Mouse (Mus musculus): ENCODE measurements around the gene Sytl1. TPM values are rescaled to one million over a fixed set of nuclear protein-coding genes. Genes with fewer than 3 reads are reported as not detected.

The Sytl1 gene
- polyA plus RNA-seq, 1 experiment from 2014 or later: 3.8 TPM

- Histone ChIP-seq H3K36me3 (peaks cover 43% of the 10 kb centered on the region), H3K9me3 (peaks cover 9% of the 10 kb centered on the region; the same call in 1 of the 2 replicates), H3K4me3 (replicated peaks) (no peak overlapping the region), H3K9ac (replicated peaks) (no peak overlapping the region), H3K4me2 (no peak overlapping the region; the same call in 1 of the 2 replicates), H3K27me3 (peaks cover 17% of the 10 kb centered on the region), H3K27ac (no peak overlapping the region), H3K4me1 (replicated peaks) (peaks cover 5% of the 10 kb centered on the region; the same call in 1 of the 2 replicates)
- WGBS: 63% methylated on average over 7 of the region's 7 CpGs
- no peak for ATAC-seq (ENCODE audit: insufficient number of reproducible peaks, insufficient read depth, low FRiP score, low TSS enrichment, low read depth)
These were observed 543 bp downstream of the Sytl1 start for GRCm38 (mm10) chr4:133262375-133262765.

GRCm38 (mm10) chr4:133261641-133262374 lies 1.1 kb downstream of the Sytl1 start:
- Histone ChIP-seq H3K4me2 (no peak overlapping the region; the same call in 1 of the 2 replicates), H3K27ac (no peak overlapping the region), H3K4me3 (replicated peaks) (no peak overlapping the region), H3K36me3 (peaks cover 37% of the 10 kb centered on the region), H3K4me1 (replicated peaks) (peaks cover 8% of the 10 kb centered on the region), H3K9me3 (peaks cover 9% of the 10 kb centered on the region; the same call in 1 of the 2 replicates), H3K9ac (replicated peaks) (no peak overlapping the region), H3K27me3 (peaks cover 22% of the 10 kb centered on the region)
- WGBS: 47% methylated on average over 10 of the region's 10 CpGs
- ATAC-seq (ENCODE audit: insufficient number of reproducible peaks, insufficient read depth, low FRiP score, low TSS enrichment, low read depth): no peak

GRCm38 (mm10) chr4:133257798-133258408 lies 5.0 kb downstream of the Sytl1 start:
- no peak overlapping the region for H3K4me2 ChIP-seq
- peaks cover 10% of the 10 kb centered on the region for H3K4me1 ChIP-seq (replicated peaks)
- H3K9ac ChIP-seq (replicated peaks): no peak overlapping the region
- H3K9me3 ChIP-seq: no peaks in the 10 kb centered on the region
- peaks cover 56% of the 10 kb centered on the region for H3K27me3 ChIP-seq
- no peak overlapping the region for H3K4me3 ChIP-seq (replicated peaks)
- no peak for ATAC-seq (ENCODE audit: insufficient number of reproducible peaks, insufficient read depth, low FRiP score, low TSS enrichment, low read depth)
- no peak overlapping the region for H3K27ac ChIP-seq
- no peaks in the 10 kb centered on the region; the same call in 1 of the 2 replicates for H3K36me3 ChIP-seq
- 72% methylated on average over 12 of the region's 12 CpGs for WGBS

- peak overlapping the region; percentile 40; the same call in 1 of the 2 replicates for H3K9ac ChIP-seq (replicated peaks)
- H3K27me3 ChIP-seq: peaks cover 63% of the 10 kb centered on the region
- 26% methylated on average over 12 of the region's 12 CpGs for WGBS
- H3K4me3 ChIP-seq (replicated peaks): 0 out of 2 replicates have a peak overlapping the region, but pooled peaks have one; percentile 3
- ATAC-seq (ENCODE audit: insufficient number of reproducible peaks, insufficient read depth, low FRiP score, low TSS enrichment, low read depth): no peak
- H3K9me3 ChIP-seq: no peaks in the 10 kb centered on the region
- H3K27ac ChIP-seq: no peak overlapping the region
- peaks cover 10% of the 10 kb centered on the region for H3K4me1 ChIP-seq (replicated peaks)
- H3K4me2 ChIP-seq: peak overlapping the region; percentile 27; the same call in 1 of the 2 replicates
- H3K36me3 ChIP-seq: no peaks in the 10 kb centered on the region
These were observed 5.7 kb downstream of the Sytl1 start for GRCm38 (mm10) chr4:133257230-133257629.

- ATAC-seq (ENCODE audit: insufficient number of reproducible peaks, insufficient read depth, low FRiP score, low TSS enrichment, low read depth): no peak
- H3K27me3 ChIP-seq: peaks cover 67% of the 10 kb centered on the region
- H3K4me1 ChIP-seq (replicated peaks): peaks cover 6% of the 10 kb centered on the region
- no peaks in the 10 kb centered on the region for H3K9me3 ChIP-seq
- H3K4me3 ChIP-seq (replicated peaks): peak overlapping the region; percentile 3; the same call in 1 of the 2 replicates
- no peak overlapping the region for H3K27ac ChIP-seq
- H3K9ac ChIP-seq (replicated peaks): peak overlapping the region; percentile 40; the same call in 1 of the 2 replicates
- WGBS: 16% methylated on average over 24 of the region's 24 CpGs
- no peaks in the 10 kb centered on the region for H3K36me3 ChIP-seq
- H3K4me2 ChIP-seq: peak overlapping the region; percentile 27; the same call in 1 of the 2 replicates
These were observed 6.1 kb downstream of the Sytl1 start for GRCm38 (mm10) chr4:133256820-133257219.

GRCm38 (mm10) chr4:133255392-133255791 lies 7.5 kb downstream of the Sytl1 start:
- H3K9ac ChIP-seq (replicated peaks): no peak overlapping the region
- peaks cover 81% of the 10 kb centered on the region for H3K27me3 ChIP-seq
- WGBS: 58% methylated on average over 6 of the region's 6 CpGs
- no peak for ATAC-seq (ENCODE audit: insufficient number of reproducible peaks, insufficient read depth, low FRiP score, low TSS enrichment, low read depth)
- H3K4me1 ChIP-seq (replicated peaks): peaks cover 13% of the 10 kb centered on the region
- H3K27ac ChIP-seq: no peak overlapping the region
- no peaks in the 10 kb centered on the region for H3K9me3 ChIP-seq
- no peaks in the 10 kb centered on the region for H3K36me3 ChIP-seq
- no peak overlapping the region for H3K4me2 ChIP-seq
- no peak overlapping the region for H3K4me3 ChIP-seq (replicated peaks)

- H3K9ac ChIP-seq (replicated peaks): no peak overlapping the region
- 51% methylated on average over 12 of the region's 12 CpGs for WGBS
- no peak overlapping the region for H3K4me2 ChIP-seq
- no peak overlapping the region for H3K4me3 ChIP-seq (replicated peaks)
- no peak overlapping the region for H3K27ac ChIP-seq
- peaks cover 93% of the 10 kb centered on the region for H3K27me3 ChIP-seq
- peaks cover 14% of the 10 kb centered on the region for H3K4me1 ChIP-seq (replicated peaks)
- no peaks in the 10 kb centered on the region for H3K9me3 ChIP-seq
- no peak for ATAC-seq (ENCODE audit: insufficient number of reproducible peaks, insufficient read depth, low FRiP score, low TSS enrichment, low read depth)
- H3K36me3 ChIP-seq: no peaks in the 10 kb centered on the region
These were observed 9.5 kb downstream of the Sytl1 start for GRCm38 (mm10) chr4:133253412-133253811.

- Histone ChIP-seq H3K36me3 (no peaks in the 10 kb centered on the region), H3K4me3 (replicated peaks) (no peak overlapping the region), H3K9me3 (no peaks in the 10 kb centered on the region), H3K9ac (replicated peaks) (no peak overlapping the region), H3K4me1 (replicated peaks) (peaks cover 16% of the 10 kb centered on the region), H3K27me3 (peaks cover 95% of the 10 kb centered on the region), H3K27ac (no peak overlapping the region), H3K4me2 (0 out of 2 replicates have a peak overlapping the region, but pooled peaks have one; percentile 69)
- ATAC-seq (ENCODE audit: insufficient number of reproducible peaks, insufficient read depth, low FRiP score, low TSS enrichment, low read depth): no peak
- WGBS: 41% methylated on average over 4 of the region's 4 CpGs
These were observed 10.8 kb downstream of the Sytl1 start for GRCm38 (mm10) chr4:133252089-133252488.

- ATAC-seq (ENCODE audit: insufficient number of reproducible peaks, insufficient read depth, low FRiP score, low TSS enrichment, low read depth): no peak
- Histone ChIP-seq H3K27me3 (peaks cover 95% of the 10 kb centered on the region), H3K4me1 (replicated peaks) (peaks cover 14% of the 10 kb centered on the region), H3K4me3 (replicated peaks) (peak overlapping the region; percentile 44), H3K9ac (replicated peaks) (peak overlapping the region; percentile 60), H3K9me3 (no peaks in the 10 kb centered on the region), H3K36me3 (no peaks in the 10 kb centered on the region), H3K4me2 (peak overlapping the region; percentile 69), H3K27ac (no peak overlapping the region)
- WGBS: 2% methylated on average over 31 of the region's 31 CpGs
These were observed 11.7 kb downstream of the Sytl1 start for GRCm38 (mm10) chr4:133251214-133251613.

- WGBS: 3% methylated on average over 22 of the region's 22 CpGs
- H3K27ac ChIP-seq: no peak overlapping the region
These were observed 12.3 kb downstream of the Sytl1 start for GRCm38 (mm10) chr4:133250609-133251008.

GRCm38 (mm10) chr4:133247806-133248449 lies 15.0 kb downstream of the Sytl1 start:
- H3K9me3 ChIP-seq: no peaks in the 10 kb centered on the region
- ATAC-seq (ENCODE audit: insufficient number of reproducible peaks, insufficient read depth, low FRiP score, low TSS enrichment, low read depth): no peak
- no peak overlapping the region for H3K9ac ChIP-seq (replicated peaks)
- 75% methylated on average over 13 of the region's 13 CpGs for WGBS
- peaks cover 14% of the 10 kb centered on the region for H3K4me1 ChIP-seq (replicated peaks)
- H3K36me3 ChIP-seq: no peaks in the 10 kb centered on the region
- no peak overlapping the region for H3K4me2 ChIP-seq
- peaks cover 89% of the 10 kb centered on the region for H3K27me3 ChIP-seq
- no peak overlapping the region for H3K27ac ChIP-seq
- H3K4me3 ChIP-seq (replicated peaks): no peak overlapping the region

More at GRCm38 (mm10) chr4:133250609-133251008, 12.3 kb downstream of the Sytl1 start:
- ATAC-seq (ENCODE audit: insufficient number of reproducible peaks, insufficient read depth, low FRiP score, low TSS enrichment, low read depth): no peak
- H3K4me1 ChIP-seq (replicated peaks): peaks cover 14% of the 10 kb centered on the region
- H3K9ac ChIP-seq (replicated peaks): peak overlapping the region; percentile 60
- peak overlapping the region; percentile 44 for H3K4me3 ChIP-seq (replicated peaks)
- H3K27me3 ChIP-seq: peaks cover 95% of the 10 kb centered on the region
- H3K9me3 ChIP-seq: no peaks in the 10 kb centered on the region
- H3K4me2 ChIP-seq: peak overlapping the region; percentile 69
- H3K36me3 ChIP-seq: no peaks in the 10 kb centered on the region

Measured in limb, embryonic 12.5 days (tissue).